Mouse (Mus musculus) embryo, embryonic 9.5 days (tissue): ENCODE measurements around the gene Egfl7.

Experiments
- DNase-seq: peaks from one replicate; pipeline ENCODE4 v3.0.0-alpha.2; 2017; ENCODE audit errors: extremely low spot score

The Egfl7 gene

DNA sequence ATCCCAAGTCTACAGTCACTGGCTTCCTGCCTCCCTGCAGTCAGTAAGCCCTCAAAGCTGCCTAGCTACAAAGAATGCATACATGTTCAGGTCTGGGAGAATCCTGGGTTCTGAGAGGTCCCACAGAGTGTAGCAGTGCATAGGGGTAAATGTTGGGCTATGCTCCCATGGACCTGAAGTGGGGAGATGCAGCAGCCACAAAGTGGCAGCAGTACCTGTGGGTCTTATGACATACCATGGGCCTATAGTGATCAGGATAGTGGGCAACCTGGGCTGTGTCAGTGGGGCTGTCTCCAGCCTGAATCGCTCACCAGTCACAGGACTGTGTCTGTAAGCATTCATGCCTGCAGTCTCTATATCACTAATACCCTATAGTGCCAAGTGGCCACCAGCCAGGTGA, at the start of gene Egfl7:
TSS of gene Egfl7 (plus strand) at position 301 of the 400 bp plus-strand sequence.
- DNase-seq = no peak

DNA sequence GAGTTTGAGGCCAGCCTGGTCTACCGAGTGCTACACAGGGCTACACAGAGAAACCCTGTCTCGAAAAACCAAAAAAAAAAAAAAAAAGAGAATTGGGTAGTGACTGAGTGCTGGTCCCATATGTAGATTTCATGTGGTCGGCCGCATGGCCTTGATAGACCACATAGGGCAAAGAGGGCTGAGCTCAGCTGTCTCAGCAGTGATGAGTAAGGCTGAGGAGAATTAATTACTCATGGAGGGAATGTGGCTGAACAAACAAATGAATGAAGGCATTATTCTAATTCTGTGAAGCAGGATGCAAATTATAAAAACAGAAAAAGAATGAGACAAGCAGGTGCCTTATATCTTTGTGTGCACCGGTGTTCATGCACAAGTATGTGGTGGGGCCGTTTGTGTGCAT, 48.0 kb upstream of the Egfl7 start:
- DNase-seq = no peak

DNA sequence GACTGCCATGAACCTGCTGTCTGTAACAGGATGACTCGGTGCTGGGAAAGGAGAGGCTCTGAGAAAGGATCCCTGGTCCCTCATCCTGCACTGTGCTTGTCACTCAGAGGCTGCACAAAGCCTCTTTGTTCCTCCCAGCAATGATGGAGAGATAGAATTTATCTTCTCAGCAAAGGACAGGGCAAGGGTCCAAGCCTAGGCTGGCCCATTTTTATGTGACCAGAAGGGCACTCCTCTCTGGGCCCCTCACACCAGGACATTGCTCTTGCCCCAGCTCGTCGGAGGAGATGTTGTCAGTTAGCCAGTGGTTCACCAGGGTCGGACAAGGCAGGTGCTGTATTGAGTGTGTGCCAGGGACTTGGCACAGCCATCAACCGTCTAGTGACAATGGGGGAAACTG, 46.6 kb upstream of the Egfl7 start:
- DNase-seq = no peak

DNA sequence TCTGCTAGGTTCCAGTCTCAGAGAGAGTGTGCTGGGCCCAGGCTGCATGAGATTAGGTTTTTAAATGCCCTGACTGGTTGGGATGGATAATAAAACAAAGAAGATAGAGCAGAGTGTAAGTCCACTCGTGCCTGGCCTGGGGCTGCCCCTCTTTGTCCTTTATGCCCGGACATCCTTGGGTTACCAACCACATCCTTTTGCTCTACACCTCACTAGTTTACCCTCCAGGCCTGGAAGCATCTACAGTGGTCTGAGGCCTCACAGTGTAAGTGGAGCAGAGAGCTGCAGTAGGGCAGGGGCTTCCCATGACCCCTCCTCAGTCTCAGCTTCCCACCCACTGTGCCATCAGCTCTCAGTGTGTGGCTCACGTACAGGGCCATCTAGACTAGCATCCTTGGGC, 45.7 kb upstream of the Egfl7 start:
- no peak for DNase-seq

DNA sequence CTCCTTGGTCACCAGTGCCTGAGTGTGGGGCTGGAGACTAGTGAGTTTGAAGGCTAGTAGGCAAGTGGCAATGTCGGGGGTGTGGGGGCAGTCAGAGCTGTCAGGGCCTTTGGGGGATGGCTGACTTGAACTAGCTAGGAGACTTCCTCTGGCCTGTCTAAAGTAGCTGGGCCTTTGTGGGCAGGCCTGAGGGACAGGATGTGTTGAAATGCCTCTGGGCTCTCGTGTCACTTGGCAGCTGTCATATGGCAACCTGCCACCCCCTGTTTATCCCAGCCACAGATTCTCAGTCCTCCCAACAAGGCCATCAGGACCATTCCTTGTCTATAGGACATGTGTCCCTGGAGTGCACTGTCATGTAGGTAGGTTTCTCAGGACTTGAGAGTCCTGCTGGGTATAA, 45.2 kb upstream of the Egfl7 start:
- no peak for DNase-seq

DNA sequence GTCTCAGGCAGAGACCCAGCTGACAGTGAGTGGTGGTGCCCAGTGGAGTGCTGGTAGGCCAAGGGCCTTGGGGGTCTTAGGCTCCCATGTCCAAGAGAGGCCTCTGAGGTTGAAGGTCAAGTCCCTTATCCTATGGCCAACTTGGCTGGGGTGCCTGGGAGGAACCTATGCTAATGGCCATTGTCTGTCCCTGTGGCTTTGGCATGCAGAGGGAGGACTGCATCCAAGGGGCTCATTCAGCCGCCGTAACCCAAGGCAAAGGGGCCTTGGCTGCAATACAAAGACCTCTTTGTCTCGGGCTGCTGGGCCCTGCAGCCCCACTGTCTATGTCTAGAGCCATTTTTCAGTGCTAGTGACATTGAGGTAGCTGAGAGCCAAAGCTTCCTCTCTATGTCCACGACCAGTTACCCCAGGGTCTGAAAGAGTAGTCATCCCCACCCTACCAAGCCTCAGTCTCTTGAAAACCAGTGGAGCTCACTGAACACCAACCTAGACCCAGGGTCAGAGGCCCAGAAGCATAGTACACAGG, 44.2 kb upstream of the Egfl7 start:
- no peak for DNase-seq

DNA sequence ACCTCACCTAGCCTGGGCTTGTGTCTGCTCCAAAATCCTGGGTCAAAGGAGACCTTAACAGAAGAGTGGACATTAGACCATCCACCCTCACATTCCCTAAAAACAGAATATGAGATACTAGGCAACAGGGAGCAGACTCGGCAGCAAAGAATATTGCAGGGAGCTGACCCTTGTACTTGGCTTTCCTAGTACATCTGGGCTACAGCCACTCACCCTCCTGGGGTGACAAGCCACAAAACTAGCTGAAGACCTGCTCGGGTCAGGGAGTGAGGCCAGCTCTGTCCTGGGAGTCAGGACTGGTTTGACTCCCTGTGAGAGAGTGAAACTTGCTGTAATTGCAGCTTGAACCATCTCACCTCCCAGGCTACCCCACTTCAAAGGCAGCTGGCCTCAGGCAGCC, 40.3 kb upstream of the Egfl7 start:
- no peak for DNase-seq

DNA sequence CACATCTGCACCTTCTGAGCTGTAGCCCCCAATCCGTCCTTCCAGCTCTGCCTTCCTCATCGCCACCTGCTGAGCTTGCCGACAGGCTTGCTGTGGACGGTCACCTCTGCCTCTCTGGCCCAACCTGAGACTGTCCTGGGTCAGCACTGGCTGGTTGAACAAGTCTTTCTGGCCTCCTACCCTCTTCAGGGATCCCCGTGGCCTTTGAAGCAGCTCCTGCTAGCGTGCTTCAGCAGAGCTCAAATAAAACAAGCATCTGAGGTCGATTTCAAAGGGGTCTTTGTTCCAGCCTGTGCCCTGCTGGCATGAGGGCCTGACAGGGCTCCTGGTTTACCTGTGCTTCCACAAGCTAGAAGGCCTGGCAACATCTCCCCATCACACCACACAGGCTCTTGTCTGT, 39.1 kb upstream of the Egfl7 start:
- DNase-seq = no peak

DNA sequence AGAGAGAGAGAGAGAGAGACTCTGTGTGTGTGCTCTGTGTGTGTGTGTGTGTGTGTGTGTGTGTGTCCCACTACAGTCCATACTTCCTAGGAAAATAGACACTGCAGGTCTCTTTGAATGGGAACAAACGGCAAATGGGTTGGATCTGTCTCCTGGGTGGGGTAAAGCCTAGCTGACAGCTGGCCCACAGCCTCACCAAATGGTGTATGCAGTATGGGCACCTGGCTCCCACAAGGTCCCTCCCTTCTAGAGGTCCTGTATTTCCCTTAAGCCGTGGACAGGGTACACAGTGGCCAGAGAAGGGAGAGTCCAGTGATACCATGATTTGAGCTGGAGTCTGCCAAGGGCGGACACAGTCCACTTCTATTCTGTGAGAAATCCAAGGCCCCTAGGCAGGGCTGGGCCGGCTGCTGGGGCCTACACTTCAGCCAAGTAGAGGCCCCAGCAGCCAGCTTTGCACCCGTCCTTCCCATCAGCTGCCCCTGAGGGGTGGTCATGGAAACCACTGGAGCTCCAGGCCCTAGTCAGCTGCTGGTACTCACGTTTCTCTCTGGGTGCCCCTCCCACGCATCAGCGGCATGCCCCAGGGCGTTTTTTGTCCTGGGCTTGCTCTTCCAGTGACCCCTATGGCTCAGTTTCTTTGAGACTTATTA, 38.4 kb upstream of the Egfl7 start:
- DNase-seq = no peak

DNA sequence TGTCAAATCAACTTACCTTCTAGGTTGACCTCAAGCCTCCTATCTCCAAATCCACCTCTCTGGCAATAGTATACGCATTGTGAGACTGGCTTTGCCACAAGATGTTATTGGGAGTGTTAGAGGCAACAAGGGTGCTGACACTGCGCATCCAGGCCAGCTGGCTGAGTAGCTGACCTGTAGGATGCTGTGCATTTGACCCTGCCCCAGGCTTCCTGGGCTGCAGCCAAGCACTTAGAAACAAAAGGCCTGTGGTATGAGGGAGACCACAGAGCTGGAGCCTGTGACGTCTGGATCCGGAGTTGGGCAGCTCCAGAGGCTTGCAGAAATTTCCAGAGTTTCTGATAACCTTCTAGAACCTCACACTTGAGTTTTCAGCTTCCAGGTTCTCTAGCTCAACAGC, 36.7 kb upstream of the Egfl7 start:
- DNase-seq = no peak

DNA sequence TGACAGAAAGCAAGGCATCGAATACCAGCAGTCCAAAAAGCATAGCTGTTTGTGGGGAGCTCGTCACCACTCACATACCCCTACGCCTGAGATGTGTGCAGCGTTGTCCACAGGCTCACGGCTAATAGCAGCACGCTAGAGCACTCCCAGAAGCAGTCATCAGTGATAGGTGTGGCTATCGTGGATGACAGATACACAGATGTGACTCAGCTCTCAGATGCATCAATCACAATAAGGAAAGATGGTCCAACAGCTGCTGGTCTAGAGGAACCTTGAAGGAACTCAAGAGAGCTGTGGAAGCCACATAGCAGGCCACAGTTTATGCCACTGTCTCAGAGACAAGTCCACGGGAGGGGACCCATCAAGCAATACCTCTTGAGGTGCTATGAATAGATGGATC, 36.0 kb upstream of the Egfl7 start:
- DNase-seq = no peak

DNA sequence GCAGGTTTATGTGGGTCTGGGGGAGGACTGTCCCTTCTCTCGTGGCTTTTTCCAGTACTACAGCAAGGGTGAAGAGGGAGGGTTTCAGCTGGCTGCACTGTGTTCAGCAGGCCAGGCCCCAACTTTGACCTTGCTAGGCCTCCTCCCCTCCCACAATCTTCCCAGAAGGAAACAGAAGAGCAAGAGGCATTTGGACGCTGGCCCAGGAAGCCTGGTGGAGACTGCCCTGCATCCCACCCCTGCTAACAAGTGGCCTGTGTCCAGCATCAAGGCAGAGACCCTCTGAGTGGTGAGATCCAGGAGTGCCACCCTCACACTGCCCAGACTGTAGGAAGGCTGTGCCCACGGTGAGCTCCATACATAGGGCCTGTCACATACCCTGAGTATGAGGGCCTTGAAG, 35.5 kb upstream of the Egfl7 start:
- no peak for DNase-seq

DNA sequence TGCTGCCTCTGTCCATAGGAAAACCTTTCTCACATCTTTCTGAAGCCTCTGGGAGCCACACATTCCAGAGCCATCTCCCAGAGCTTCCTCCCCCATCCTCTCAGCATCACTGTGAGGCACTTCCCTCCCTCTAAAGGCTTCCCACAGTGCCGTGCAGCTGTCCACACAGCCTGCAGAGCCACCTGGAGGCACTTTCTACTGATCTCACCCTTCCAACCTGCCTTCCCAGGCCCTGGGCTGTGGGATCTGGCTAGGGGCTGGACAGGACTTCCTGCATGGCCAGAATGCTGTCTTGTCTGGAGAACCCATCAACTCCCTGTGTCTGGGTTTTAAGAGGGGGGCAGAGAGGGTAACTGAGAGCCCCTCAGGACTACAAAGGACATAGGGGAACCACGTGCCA, 32.3 kb upstream of the Egfl7 start:
- no peak for DNase-seq

DNA sequence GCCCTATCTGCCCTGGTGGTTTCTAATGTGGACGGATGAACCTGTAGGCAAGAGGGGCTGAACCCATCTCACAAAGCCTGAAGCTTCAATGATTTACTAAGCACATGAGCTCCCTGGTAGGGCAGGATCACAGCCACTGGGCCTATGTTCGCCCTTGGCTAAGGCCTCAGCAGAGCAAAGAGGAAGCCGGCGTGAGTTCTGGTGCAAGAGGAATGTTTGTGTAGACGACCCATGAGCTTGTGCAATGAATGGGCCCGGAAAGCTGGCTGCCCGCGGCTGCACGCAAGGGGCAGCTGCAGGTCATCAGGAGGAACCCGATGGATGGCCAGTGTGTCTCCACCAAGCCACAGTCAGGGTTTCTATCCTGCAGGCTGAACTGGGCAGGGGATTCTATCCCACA, 30.0 kb upstream of the Egfl7 start:
- DNase-seq = no peak

DNA sequence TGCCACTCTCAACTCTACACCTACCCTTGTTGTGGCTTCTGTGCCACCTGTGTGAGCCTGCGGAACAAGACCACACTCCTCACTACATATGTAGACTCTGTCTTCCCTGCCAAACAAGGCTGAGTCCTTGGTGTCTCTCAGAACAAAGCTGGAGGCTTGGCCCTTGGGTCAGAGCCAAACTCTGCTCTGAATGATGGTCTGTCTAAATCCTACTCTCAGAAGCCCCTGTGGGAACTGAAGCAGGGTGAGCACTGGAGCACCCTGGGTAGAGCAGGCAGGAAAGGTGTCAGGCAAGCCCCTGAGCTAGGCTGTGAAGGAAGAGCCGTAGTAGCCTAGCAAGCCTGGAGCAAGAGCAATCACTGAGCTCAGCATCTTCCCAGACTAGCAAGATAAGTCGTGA, 29.6 kb upstream of the Egfl7 start:
- no peak for DNase-seq

DNA sequence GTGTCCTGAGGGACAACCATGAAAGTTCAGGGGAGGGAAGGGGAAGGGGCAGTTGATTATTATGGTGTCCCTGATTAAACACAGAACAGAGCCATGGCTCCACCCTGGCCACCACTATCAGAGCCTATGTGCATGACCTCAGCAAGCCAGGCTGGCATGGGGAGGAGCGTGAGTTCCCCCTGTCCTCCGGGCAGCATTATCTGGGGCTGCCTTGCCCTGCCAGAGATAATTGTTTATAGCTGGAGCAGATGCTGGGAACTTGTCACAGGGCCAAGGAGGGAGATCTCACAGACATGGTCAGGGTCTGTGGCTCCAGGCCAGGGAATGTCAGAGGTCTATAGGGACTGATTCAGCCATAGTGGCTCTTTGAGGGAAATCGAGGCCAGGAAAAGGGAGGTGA, 29.0 kb upstream of the Egfl7 start:
- DNase-seq = no peak

DNA sequence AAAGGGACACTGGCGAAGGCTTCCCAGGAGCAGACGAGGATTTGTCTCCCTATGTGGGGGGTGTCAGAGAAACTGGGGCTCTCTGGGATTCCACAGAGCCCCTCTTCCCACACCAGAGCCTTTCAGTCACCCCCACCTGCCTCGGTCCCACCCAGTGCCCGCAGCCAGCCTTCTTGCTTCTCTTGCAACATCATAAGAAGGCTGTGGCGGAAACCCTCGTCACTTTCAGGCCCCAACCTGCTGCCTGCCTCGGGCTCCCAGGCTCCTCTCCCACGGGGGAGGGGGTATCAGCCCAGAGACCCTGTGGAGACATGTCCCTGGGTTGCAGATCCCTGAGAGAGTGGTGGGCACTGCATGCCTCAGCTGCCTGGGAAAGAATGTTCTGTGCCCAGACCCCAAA, 28.4 kb upstream of the Egfl7 start:
- DNase-seq = no peak

DNA sequence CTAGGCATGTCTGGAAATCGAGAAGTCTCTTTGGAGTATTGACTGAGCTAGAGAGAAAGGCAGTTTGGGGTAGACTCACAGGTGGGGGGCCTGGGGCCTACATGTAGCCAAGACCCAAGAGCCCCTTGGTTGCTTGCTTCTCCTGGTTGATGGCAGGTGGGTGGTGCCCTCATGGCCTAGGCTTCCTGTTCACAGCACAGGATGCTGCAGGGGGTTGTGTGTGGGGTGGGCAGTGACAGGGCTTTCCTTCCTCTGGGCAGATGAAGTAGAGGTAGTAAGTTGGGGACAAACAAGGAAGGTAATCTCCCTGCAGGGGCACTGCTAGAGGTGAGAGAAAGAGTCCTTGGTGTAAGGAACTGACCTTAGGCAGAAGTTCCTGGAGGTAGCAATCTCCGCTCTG, 27.7 kb upstream of the Egfl7 start:
- no peak for DNase-seq

DNA sequence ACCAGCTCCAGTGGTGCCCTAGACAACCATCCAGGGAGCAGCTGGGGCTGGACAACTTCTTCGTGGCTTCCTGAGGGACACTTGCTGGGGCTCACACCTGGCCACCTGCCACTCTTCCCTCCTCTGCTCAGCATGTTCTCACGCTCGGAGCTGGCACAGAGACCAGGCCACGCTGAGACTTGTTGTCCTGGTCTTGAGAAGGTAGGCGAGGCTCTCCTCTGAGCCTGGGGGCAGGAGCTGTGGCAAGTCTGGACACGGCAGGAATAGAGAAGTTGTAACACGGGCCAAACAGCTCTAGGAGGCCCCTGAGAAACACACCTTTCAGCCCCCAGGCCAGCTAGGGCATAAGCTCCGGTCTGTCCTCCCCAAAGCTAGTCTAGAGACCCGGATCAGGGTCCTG, 25.9 kb upstream of the Egfl7 start:
- no peak for DNase-seq

DNA sequence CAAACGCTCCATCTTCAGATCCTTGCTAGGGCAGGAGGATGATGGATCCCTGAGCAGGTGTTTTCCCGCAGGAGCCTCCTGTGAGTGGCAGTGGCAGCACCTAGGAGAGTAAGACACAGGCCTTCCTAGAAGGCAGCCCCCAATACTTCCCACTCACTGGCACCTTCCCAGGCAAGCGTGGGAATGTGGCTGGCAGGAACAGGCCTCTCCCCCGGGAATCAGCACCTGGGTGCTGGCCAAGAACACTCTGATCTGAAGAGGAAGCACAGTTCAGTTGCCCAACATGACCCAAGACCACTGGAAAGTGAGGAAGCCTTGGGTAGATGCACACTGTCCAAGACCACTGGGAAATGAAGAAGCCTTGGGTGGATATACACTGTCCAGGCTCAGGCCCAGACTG, 24.7 kb upstream of the Egfl7 start:
- DNase-seq = no peak

DNA sequence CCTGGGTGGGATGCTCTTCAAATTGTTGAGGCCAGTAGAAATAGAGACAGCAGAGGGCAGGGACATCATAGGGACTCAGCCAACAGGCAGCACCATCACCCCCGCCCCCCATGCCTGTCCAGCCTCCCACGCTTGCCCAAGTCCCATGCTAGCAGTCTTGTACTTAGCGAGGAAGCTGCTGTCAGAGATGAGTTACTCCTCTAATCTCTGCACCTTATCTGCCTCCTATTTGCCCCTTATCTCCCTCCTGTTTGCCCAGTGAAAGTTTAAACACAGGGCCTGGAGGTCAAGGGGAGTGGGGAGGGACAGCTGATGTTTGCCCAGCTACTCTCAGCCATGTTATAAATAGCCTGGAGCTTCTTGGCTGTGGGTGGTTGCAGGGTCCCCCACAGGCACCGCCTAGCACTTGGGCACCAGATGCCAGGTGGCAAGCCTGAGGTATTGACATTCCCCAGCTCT, 23.2 kb upstream of the Egfl7 start:
- no peak for DNase-seq

DNA sequence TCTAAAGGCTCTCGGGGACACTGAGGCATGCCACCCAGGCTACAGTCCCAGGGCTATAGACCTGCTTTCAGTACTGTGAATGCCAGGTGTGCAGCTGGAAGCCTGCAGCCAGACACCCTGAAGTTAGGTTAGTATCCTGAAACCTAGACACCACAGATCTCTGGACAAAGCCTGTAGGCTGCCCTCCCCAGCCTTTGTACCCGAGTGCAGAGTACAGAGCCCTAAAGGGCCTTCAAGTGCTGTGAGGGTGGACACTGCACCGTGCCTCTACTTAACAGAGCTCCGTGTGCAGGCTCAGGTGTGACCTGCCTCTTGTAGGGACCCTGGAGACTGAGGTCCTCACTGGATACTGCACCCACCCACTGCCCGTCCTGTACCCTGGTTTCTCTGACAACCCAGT, 19.3 kb upstream of the Egfl7 start:
- no peak for DNase-seq

DNA sequence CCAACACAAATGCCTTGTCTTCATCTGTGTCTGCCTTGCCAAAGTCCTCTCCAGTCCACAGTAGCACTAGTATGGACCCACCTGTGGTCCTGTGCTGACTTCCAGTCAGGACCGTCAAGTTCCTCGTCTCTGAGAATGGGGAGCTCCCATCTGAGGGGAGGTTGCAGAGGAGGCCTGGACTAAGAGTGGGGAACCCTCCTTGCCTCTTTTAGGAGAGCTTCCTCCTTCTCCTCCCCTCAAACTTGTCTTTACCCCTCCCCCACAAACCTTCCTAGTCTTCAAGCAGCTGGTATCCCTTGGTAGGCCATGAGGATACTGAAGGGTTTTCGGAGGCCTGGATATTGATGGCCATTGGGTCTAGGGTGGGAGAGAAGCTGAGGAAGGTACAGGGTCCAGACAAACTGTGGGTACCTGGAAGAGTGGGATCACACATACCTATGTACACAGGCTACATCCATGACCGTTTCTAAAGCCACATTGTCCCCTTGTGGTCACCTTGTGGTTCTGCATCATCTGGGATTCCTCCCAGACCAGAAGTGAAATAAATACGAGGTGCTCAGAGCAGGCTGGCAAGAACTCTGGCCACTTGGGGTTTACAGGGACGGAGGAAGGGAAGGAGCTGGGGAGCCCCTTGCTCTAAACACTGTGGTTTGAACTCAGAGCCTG, 18.3 kb upstream of the Egfl7 start:
- DNase-seq = peak; percentile 69

DNA sequence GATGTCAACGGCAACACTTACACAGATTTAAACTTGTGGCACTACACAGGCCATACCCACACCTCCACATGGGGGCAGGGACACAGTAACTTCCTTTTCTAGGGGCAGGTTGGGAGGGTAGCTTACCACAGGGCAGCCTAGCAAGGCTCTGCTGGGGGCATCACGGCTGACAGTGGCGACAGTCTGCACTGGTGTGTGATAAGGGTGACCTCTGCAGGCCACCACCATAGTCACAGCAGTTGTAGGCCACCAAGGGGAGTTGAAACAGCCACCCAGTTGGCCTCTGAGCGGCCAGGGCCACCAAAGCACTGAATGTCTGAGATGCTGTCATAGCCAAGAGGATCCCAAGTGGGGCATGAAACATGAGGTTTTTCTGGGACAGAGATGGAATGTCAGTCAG, 13.6 kb upstream of the Egfl7 start:
- DNase-seq = peak; percentile 61
